8 mouse cellular contexts compared by ENCODE assay signal in the genomic region with DNA sequence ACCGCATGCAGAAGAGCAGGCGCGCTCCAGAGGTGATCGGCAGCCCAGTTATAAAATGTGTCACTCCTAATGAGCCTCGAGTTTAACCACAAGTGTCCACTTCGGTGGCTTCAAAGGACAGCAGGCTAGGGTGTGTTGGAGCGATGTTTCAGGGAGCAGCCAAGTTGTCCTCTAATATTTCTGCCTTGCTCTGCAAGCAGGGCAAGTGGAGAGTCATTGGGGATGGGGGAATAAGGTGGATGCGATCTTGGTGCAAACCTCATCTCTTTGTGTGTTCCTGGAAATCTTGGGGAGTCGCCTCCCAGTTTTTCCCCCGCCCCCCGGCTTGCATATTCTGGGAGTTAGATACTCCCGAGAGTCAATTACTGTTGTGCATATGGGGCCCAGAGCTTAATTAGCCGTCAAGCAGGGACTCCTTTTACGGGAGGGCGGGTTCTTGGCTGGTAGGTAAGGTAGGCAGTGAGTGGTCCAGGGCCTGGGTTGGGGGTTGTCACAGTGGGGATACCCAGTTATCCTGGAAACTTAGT. TPM values are rescaled to one million over a fixed set of nuclear protein-coding genes. Genes with fewer than 3 reads are reported as not detected.
DNase-seq lines count a peak whose midpoint lies in the region; ATAC-seq and TF ChIP-seq lines count a peak whose summit lies in the region.

No protein-coding gene starts in this region.

- peaks cover 37% of the 10 kb centered on the region; the same call in 1 of the 2 replicates for H3K4me1 ChIP-seq in spleen, adult 2 months (ENCODE audit: control insufficient read depth, insufficient read depth, insufficient read length)
- peaks cover 48% of the 10 kb centered on the region for H3K4me1 ChIP-seq in heart, embryonic 16.5 days (ENCODE audit: control insufficient read depth, insufficient read depth, low read length)
- H3K4me1 ChIP-seq in lung, postnatal 0 days (ENCODE audit: insufficient read depth, low read depth, low read length): peaks cover 11% of the 10 kb centered on the region; the same call in 1 of the 2 replicates

- no peak for TF ChIP-seq CTCF in spleen, adult 2 months (IDR thresholded peaks at IDR 0.05; ENCODE audit: extremely low read depth, insufficient read depth, insufficient read length, insufficient replicate concordance)
- no peak for TF ChIP-seq CTCF in lung, postnatal 0 days (IDR thresholded peaks at IDR 0.05)

- peak overlapping the region; percentile 91 for H3K4me3 ChIP-seq in spleen, adult 2 months (ENCODE audit: extremely low read depth, insufficient read depth, insufficient read length)
- H3K4me3 ChIP-seq in heart, embryonic 16.5 days (ENCODE audit: low read length): peak overlapping the region; percentile 69
- peak overlapping the region; percentile 67 for H3K4me3 ChIP-seq in lung, postnatal 0 days (ENCODE audit: low read depth, low read length)

- H3K36me3 ChIP-seq in spleen, adult 2 months (ENCODE audit: control insufficient read depth, insufficient read depth, low read length): no peaks in the 10 kb centered on the region
- no peaks in the 10 kb centered on the region for H3K36me3 ChIP-seq in heart, embryonic 16.5 days (ENCODE audit: control insufficient read depth, insufficient read depth)
- no peaks in the 10 kb centered on the region for H3K36me3 ChIP-seq in lung, postnatal 0 days (ENCODE audit: insufficient read depth, low read length)

- intact Hi-C loops in gastrocnemius, postnatal 36 days (cut with DNase I): loop anchor here (1.0 kb wide), 1 partner anchor 51 kb away; no protein-coding TSS in a partner anchor

- H3K9me3 ChIP-seq in heart, embryonic 16.5 days (replicated peaks; ENCODE audit: control insufficient read depth, low read length): no peaks in the 10 kb centered on the region
- H3K9me3 ChIP-seq in lung, postnatal 0 days (ENCODE audit: low read length): no peaks in the 10 kb centered on the region

- peak; percentile 42 for DNase-seq in cerebellum, postnatal 14 days
- DNase-seq in cerebellum, adult 11 months: no peak
- no peak for DNase-seq in spleen, adult 2 months (ENCODE audit: low read depth in 1 of 2, low spot score in 2 of 2)
- DNase-seq in spleen, postnatal 36 days (ENCODE audit: low spot score in 2 of 2): no peak
- DNase-seq in lung, postnatal 0 days (ENCODE audit: low spot score): peak; percentile 40
- no peak for DNase-seq in gastrocnemius, postnatal 36 days
- DNase-seq in gastrocnemius, postnatal 25 days: no peak

- peak overlapping the region; percentile 90 for H3K4me2 ChIP-seq in heart, embryonic 16.5 days (ENCODE audit: low read depth, low read length)
- H3K4me2 ChIP-seq in lung, postnatal 0 days (replicated peaks; ENCODE audit: low read depth, low read length): peak overlapping the region; percentile 78

- peak overlapping the region; percentile 93 for H3K9ac ChIP-seq in heart, embryonic 16.5 days (ENCODE audit: low read length)
- H3K9ac ChIP-seq in lung, postnatal 0 days (replicated peaks; ENCODE audit: low read depth): peak overlapping the region; percentile 79

- H3K27ac ChIP-seq in spleen, adult 2 months (ENCODE audit: insufficient read depth, low read length): peak overlapping the region; percentile 93
- peak overlapping the region; percentile 75 for H3K27ac ChIP-seq in heart, embryonic 16.5 days (ENCODE audit: low read length)
- H3K27ac ChIP-seq in lung, postnatal 0 days (ENCODE audit: low read length): peak overlapping the region; percentile 82

- ATAC-seq in heart, embryonic 16.5 days (replicated peaks; ENCODE audit: extremely low read depth, insufficient read depth, low FRiP score): peak; percentile 29; the same call in 1 of the 2 replicates
- no peak for ATAC-seq in lung, postnatal 0 days

- TF ChIP-seq EP300 in lung, postnatal 0 days (IDR thresholded peaks at IDR 0.05): no peak

- 3% methylated on average over 15 of the region's 15 CpGs for WGBS in spleen, adult 2 months
- WGBS in heart, embryonic 16.5 days: 2% methylated on average over 15 of the region's 15 CpGs
- 2% methylated on average over 15 of the region's 15 CpGs for WGBS in lung, postnatal 0 days

- no peak for TF ChIP-seq POLR2A in spleen, adult 2 months (IDR thresholded peaks at IDR 0.05; ENCODE audit: low read depth, low read length)

- no peaks in the 10 kb centered on the region for H3K27me3 ChIP-seq in spleen, adult 2 months (ENCODE audit: control insufficient read depth, insufficient read depth, low read length)
- no peaks in the 10 kb centered on the region for H3K27me3 ChIP-seq in heart, embryonic 16.5 days (ENCODE audit: control insufficient read depth, insufficient read depth, low read length)
- no peaks in the 10 kb centered on the region for H3K27me3 ChIP-seq in lung, postnatal 0 days (replicated peaks; ENCODE audit: insufficient read depth, low read length)

RNA-seq across cellular contexts. Expression of gene Rapgef1, which starts 0.8 kb away (rescaled TPM):
- polyA plus RNA-seq in spleen, adult 2 months (2012; rRNA removed): 75.1 and 95.9 TPM in 2 replicates
- polyA plus RNA-seq in heart, embryonic 16.5 days (2015; fragmentation: Nextera tagmentation; extraction: Ambion mirVana): 11.3 and 12.9 TPM in 2 replicates
- 10.6 and 11.4 TPM in 2 replicates for polyA plus RNA-seq in lung, postnatal 0 days (2015; fragmentation: Nextera tagmentation; extraction: Ambion mirVana)
- 100 to 1,000 TPM; 102 to 117 TPM for total RNA-seq in gastrocnemius, postnatal 36 days (2021)
- total RNA-seq in gastrocnemius, postnatal 25 days (2021): 100 to 1,000 TPM; 102 to 112 TPM

Comparison
In these comparisons a context has a peak if more than half of its experiments do, and no peak if none do; other contexts are left out.
1. DNase-seq: peak in cerebellum, postnatal 14 days (2 of 2) and lung, postnatal 0 days (single experiment); none in cerebellum, adult 11 months (single experiment), spleen, adult 2 months (0 of 2), spleen, postnatal 36 days (0 of 2), gastrocnemius, postnatal 36 days (0 of 2) and gastrocnemius, postnatal 25 days (single experiment).
2. Peak in every context shown above with its lines, with median percentiles within 50 percentile points of each other: H3K27ac ChIP-seq and H3K4me3 ChIP-seq.